Mouse (Mus musculus) cortical plate, adult 2 months (tissue): ENCODE results near the gene Rbms2.

Experiments
- CTCF ChIP-seq: fragments of 200-500 bp; IDR thresholded peaks from 2 replicates; pipeline ENCODE4 v1.5.1; 2011; ENCODE audit warnings: mild to moderate bottlenecking, control low read depth, low read length; ENCODE audit not compliant: insufficient read depth; ENCODE audit errors: extremely low read depth
- POLR2A ChIP-seq: fragments of 200-500 bp; IDR thresholded peaks from 2 replicates; pipeline ENCODE4 v1.6.1; 2011; ENCODE audit warnings: mild to moderate bottlenecking, low read length, control low read depth; ENCODE audit not compliant: insufficient read depth; ENCODE audit errors: extremely low read depth

- peak; percentile 66 for TF ChIP-seq CTCF
- no peak for TF ChIP-seq POLR2A
Measured at GRCm38 (mm10) chr10:128212871-128213323, 32.8 kb upstream of the Rbms2 start.
